Mouse (Mus musculus) testis, adult 2 months (tissue): ENCODE data around the gene Gm27029.
"Not testable (repeated sequence)": the region's sequence is repeated elsewhere in the genome, so short reads cannot be mapped to it uniquely, and the experiment has no call there.

Source experiments
- CTCF ChIP-seq: fragments of 200-500 bp; IDR thresholded peaks from 2 replicates; pipeline ENCODE4 v1.5.1; 2012; ENCODE audit warnings: low read depth, mild to moderate bottlenecking, inconsistent platforms, low read length, moderate library complexity; ENCODE audit not compliant: control insufficient read depth, insufficient read depth, insufficient replicate concordance
- POLR2A ChIP-seq: fragments of 200-500 bp; IDR thresholded peaks from 2 replicates; pipeline ENCODE4 v1.6.1; 2012; ENCODE audit warnings: low read depth, mild to moderate bottlenecking, inconsistent platforms, low read length, moderate library complexity; ENCODE audit not compliant: control insufficient read depth

DNA sequence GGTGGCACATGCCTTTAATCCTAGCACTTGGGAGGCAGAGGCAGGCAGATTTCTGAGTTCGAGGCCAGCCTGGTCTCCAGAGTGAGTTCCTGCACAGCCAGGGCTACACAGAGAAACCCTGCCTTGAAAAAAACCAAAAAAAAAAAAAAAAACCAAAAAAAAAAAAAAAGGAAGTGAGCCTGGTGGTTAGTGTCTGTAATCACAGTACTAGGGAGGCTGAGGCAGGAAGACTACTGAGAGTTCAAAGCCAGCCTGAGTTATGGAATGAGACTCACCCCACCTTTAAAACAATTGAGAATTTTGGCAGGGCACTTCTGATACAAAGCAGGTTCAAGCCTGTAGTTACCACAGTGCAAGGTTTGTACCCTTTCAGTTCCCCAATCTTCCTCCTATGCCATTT, 49.1 kb upstream of the Gm27029 start:
- TF ChIP-seq CTCF, POLR2A: not testable (repeated sequence)
